Mouse (Mus musculus) lung, embryonic 15.5 days (tissue): Measurements from ENCODE around the gene Lbhd1. TPM values are rescaled to one million over a fixed set of nuclear protein-coding genes. Genes with fewer than 3 reads are reported as not detected.

ENCODE experiments used
- ATAC-seq: fragments of 200-750 bp; cut with Nextera tagmentation; 2 replicates; pipeline ENCODE4 v1.8.0; 2017; ENCODE audit warnings: moderate number of reproducible peaks, borderline replicate concordance; ENCODE audit not compliant: low FRiP score, low TSS enrichment; ENCODE audit errors: extremely low read depth
- H3K27ac ChIP-seq: fragments of 300-500 bp; sonication (generic); 2 replicates; pipeline ENCODE4 v1.5.1; 2015; ENCODE audit warnings: moderate library complexity, mild to moderate bottlenecking, inconsistent platforms
- H3K27me3 ChIP-seq: fragments of 300-500 bp; sonication (generic); 2 replicates; pipeline ENCODE4 v1.6.1; 2015; ENCODE audit warnings: inconsistent platforms
- H3K36me3 ChIP-seq: fragments of 300-500 bp; sonication (generic); 2 replicates; pipeline ENCODE4 v1.6.1; 2015; ENCODE audit warnings: inconsistent platforms
- H3K4me1 ChIP-seq: fragments of 300-500 bp; sonication (generic); 2 replicates; pipeline ENCODE4 v1.6.1; 2015; ENCODE audit warnings: inconsistent platforms
- H3K4me2 ChIP-seq: fragments of 300-500 bp; sonication (generic); 2 replicates; pipeline ENCODE4 v1.6.1; 2015; ENCODE audit warnings: inconsistent platforms, mild to moderate bottlenecking, moderate library complexity
- H3K4me3 ChIP-seq: fragments of 300-500 bp; sonication (generic); 2 replicates; pipeline ENCODE4 v1.5.1; 2015; ENCODE audit warnings: mild to moderate bottlenecking, inconsistent platforms
- H3K9ac ChIP-seq: fragments of 300-500 bp; sonication (generic); 2 replicates; pipeline ENCODE4 v1.6.1; 2015; ENCODE audit warnings: inconsistent platforms
- H3K9me3 ChIP-seq: fragments of 300-500 bp; sonication (generic); 2 replicates; pipeline ENCODE4 v1.6.1; 2016; ENCODE audit warnings: inconsistent platforms
- WGBS: fragments of 180-500 bp; shearing (Covaris S2); methylation state at CpG from one replicate; pipeline ENCODE4 v1.1.7; 2015; 5-methylcytosine and 5-hydroxymethylcytosine counted together
- polyA plus RNA-seq: library from polyadenylated mRNA; unstranded; fragments of >200 nt; fragmentation: Nextera tagmentation; extraction: Ambion mirVana; gene quantifications from 2 replicates; pipeline ENCODE4 v1.2.1, GENCODE M21; 2015

Lbhd1 gene
- polyA plus RNA-seq, 1 experiment from 2014 or later, result 70.5 TPM

DNA sequence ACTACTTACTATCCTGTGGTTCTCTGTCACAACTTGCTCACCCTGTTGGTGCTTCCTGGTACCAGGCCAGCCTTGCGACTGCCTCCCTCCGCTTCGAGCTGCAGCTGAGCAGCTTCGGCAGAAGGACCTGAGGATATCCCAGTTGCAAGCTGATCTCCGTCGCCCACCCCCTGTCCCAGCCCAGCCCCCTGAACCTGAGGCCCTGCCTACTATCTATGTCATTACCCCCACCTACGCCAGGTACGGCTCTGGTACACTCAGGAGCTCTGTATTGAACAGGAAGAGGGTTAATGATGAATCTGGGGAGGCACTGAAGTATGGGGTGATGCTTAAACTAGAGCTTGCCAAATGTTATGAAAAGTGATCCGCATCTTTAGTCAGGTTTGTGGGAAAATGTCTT lies 38.2 kb downstream of the Lbhd1 start:
- WGBS, result 79% methylated on average over 9 of the region's 9 CpGs
- H3K27ac ChIP-seq, result no peak overlapping the region
- peak overlapping the region; percentile 73 for H3K9ac ChIP-seq

GRCm38 (mm10) chr19:8926766-8927165 lies 43.2 kb downstream of the Lbhd1 start:
- Histone ChIP-seq H3K9ac (no peak overlapping the region), H3K36me3 (peaks cover 21% of the 10 kb centered on the region; the same call in 1 of the 2 replicates), H3K27me3 (no peaks in the 10 kb centered on the region), H3K27ac (no peak overlapping the region), H3K4me2 (no peak overlapping the region), H3K4me3 (no peak overlapping the region), H3K4me1 (peaks cover 16% of the 10 kb centered on the region), H3K9me3 (no peaks in the 10 kb centered on the region)
- no peak for ATAC-seq
- WGBS, result 81% methylated on average over 2 of the region's 2 CpGs

More for the DNA sequence above, 38.2 kb downstream of the Lbhd1 start:
- Histone ChIP-seq H3K36me3 (peaks cover 20% of the 10 kb centered on the region), H3K9me3 (no peaks in the 10 kb centered on the region), H3K4me3 (peak overlapping the region; percentile 83), H3K4me1 (peaks cover 14% of the 10 kb centered on the region), H3K4me2 (peak overlapping the region; percentile 72), H3K27me3 (no peaks in the 10 kb centered on the region)
- no peak for ATAC-seq

DNA sequence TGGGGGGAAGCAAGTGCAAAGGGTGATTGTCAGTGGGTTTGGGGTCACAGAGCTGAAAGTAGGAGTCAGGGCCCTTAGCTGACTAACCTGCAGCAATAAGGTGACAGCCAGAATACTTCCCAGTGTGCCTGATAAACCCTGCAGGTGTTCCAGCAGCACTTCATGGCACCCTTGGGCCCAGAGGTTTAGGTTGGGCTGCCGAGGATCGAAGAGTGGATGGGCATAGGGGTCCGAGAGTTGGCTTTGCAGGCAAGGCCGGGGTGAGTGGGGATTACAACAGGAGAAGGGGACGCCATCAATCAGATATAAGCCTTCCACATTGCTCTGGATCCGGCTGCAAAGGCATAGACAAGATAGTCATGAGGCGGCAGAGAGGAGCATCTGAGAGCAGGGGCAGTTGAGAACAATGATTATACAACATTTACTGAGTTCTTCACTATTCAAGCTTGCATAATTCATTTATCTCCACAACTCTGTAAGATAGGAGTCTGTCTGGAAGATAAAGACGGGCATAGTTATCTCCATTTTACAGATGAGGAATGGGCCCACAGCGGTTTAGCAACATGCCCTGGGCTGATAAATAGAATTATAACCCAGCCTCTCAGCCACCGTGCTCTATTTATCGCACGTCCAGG lies 44.5 kb downstream of the Lbhd1 start:
- Histone ChIP-seq H3K9ac (no peak overlapping the region), H3K27me3 (no peaks in the 10 kb centered on the region), H3K36me3 (peaks cover 22% of the 10 kb centered on the region; the same call in 1 of the 2 replicates), H3K4me1 (peaks cover 15% of the 10 kb centered on the region), H3K9me3 (no peaks in the 10 kb centered on the region), H3K4me3 (no peak overlapping the region), H3K27ac (no peak overlapping the region), H3K4me2 (no peak overlapping the region)
- ATAC-seq, result no peak
- 79% methylated on average over 12 of the region's 12 CpGs for WGBS

DNA sequence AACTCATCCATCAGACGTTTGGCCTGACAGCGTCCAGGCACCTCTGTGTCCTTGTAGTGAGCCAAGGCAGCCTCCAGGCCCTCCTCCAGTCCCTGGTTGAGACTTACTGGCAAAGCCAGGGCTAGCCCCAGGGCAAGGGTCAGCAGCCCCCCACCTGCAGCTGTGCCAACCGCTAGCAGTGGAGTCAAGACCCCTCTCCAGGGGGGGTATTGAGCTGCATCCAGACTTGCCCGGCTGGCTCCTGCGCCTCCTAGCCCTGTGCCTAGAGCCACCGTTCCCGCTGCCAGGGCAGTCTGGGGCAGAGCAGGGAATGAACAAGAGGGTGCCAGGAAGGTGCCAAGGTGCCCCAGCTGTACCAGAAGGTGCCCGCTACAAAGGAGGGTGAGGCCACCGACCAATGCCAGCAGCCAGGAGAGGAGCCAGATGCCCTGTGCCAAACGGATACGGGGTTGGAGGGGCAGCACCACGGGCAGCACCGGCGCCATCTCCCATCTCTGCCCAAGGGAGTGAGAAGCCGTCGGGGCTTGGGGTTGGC lies 45.2 kb downstream of the Lbhd1 start:
- no peaks in the 10 kb centered on the region for H3K27me3 ChIP-seq
- peaks cover 15% of the 10 kb centered on the region for H3K4me1 ChIP-seq
- WGBS, result 24% methylated on average over 16 of the region's 16 CpGs
- H3K27ac ChIP-seq, result peak overlapping the region; percentile 92
- peak; percentile 7; the same call in 1 of the 2 replicates for ATAC-seq
- peak overlapping the region; percentile 79 for H3K4me3 ChIP-seq
- peak overlapping the region; percentile 70; the same call in 1 of the 2 replicates for H3K9ac ChIP-seq
- H3K9me3 ChIP-seq, result no peaks in the 10 kb centered on the region
- peak overlapping the region; percentile 67 for H3K4me2 ChIP-seq
- peaks cover 26% of the 10 kb centered on the region; the same call in 1 of the 2 replicates for H3K36me3 ChIP-seq

DNA sequence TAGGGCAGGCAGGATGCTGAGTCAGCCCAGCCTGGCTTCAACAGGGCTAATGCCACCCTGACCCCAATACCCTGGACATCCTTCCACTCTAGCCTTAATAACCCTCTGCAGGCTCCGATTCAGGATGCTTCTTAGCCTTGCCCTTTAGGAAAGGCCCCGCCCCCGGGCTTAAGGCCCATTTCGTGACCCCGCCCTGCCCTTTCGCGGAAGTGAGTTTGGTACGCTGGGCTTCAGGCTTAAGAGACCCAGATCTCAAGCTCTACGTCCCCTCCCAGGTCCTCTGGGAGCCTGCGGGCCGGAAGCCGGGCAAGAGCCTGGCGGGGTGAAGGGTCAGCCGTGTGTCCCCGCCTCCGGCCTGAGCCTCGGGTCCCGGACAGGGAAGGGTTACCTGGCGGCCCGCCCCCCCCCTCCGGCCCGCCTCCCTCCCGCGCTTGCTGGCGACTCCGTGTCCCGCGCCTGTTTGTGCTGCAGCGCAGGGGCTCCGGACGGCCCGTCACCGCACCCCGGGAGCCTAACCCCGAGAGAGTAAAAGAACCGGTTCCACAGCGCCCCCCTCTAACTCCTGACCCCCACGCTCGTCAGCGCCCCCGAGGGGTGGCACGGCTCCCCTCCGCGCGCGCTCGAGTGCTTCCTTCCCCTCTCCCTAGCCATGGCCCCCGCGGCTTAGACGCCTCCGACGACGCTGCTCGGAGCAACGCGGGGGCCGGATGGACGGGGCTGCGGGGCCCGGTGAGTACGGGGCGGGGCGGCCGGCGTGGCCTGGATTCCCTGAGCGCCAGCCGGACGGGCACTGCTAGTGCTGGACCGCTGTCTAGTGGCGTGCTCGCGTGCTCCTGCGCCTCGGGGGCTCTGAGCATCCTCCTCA lies 45.9 kb downstream of the Lbhd1 start, which contains the start of the genes Rom1 and Eml3:
TSS of gene Rom1 (minus strand) at position 133 of the 865 bp plus-strand sequence.
TSS of gene Eml3 (plus strand) at position 329 of the 865 bp plus-strand sequence.
- H3K4me3 ChIP-seq, result peak within 1 kb of the TSS; percentile 79
- H3K9me3 ChIP-seq, result no peaks in the 10 kb centered on the region
- peak; percentile 84 for ATAC-seq
- peak within 1 kb of the TSS; percentile 70 for H3K9ac ChIP-seq
- peak within 1 kb of the TSS; percentile 67 for H3K4me2 ChIP-seq
- peaks cover 15% of the 10 kb centered on the region for H3K4me1 ChIP-seq
- 1% methylated on average over 66 of the region's 74 CpGs for WGBS
- peaks cover 24% of the 10 kb centered on the region; the same call in 1 of the 2 replicates for H3K36me3 ChIP-seq
- H3K27me3 ChIP-seq, result no peaks in the 10 kb centered on the region
- peak within 1 kb of the TSS; percentile 92 for H3K27ac ChIP-seq

GRCm38 (mm10) chr19:8930117-8930516 lies 46.6 kb downstream of the Lbhd1 start:
- Histone ChIP-seq H3K27ac (peak overlapping the region; percentile 92), H3K36me3 (peaks cover 30% of the 10 kb centered on the region), H3K9me3 (no peaks in the 10 kb centered on the region), H3K9ac (peak overlapping the region; percentile 70), H3K4me1 (peaks cover 15% of the 10 kb centered on the region), H3K4me3 (peak overlapping the region; percentile 79), H3K27me3 (no peaks in the 10 kb centered on the region), H3K4me2 (peak overlapping the region; percentile 67)
- 4% methylated on average over 11 of the region's 11 CpGs for WGBS
- ATAC-seq, result no peak

DNA sequence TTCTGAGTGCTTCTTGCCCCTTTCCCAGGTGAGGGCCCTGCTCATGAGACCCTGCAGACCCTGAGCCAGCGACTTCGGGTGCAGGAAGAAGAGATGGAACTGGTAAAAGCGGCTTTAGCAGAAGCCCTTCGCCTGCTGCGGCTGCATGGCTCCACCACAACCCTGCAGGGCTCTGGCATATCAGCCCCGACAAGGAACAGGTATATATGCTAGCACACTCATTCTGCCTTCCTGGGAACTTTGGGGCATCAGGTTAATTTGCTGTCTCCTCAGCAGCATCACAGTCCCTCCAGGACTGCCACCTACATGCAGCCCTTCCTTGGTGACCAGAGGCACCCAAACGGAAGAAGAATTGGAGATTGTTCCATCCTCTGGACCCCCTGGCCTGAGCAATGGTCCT lies 47.2 kb downstream of the Lbhd1 start:
- H3K36me3 ChIP-seq, result peaks cover 31% of the 10 kb centered on the region
- H3K4me3 ChIP-seq, result peak overlapping the region; percentile 79
- ATAC-seq, result no peak
- 73% methylated on average over 7 of the region's 7 CpGs for WGBS
- H3K27me3 ChIP-seq, result no peaks in the 10 kb centered on the region
- peak overlapping the region; percentile 70 for H3K9ac ChIP-seq
- no peak overlapping the region for H3K27ac ChIP-seq
- peak overlapping the region; percentile 67 for H3K4me2 ChIP-seq
- peaks cover 15% of the 10 kb centered on the region for H3K4me1 ChIP-seq
- H3K9me3 ChIP-seq, result no peaks in the 10 kb centered on the region

- peaks cover 42% of the 10 kb centered on the region for H3K36me3 ChIP-seq
- H3K4me3 ChIP-seq, result no peak overlapping the region
- no peak for ATAC-seq
- H3K9me3 ChIP-seq, result no peaks in the 10 kb centered on the region
- no peak overlapping the region for H3K27ac ChIP-seq
- 85% methylated on average over 2 of the region's 2 CpGs for WGBS
- peaks cover 10% of the 10 kb centered on the region for H3K4me1 ChIP-seq
- H3K4me2 ChIP-seq, result no peak overlapping the region
- H3K9ac ChIP-seq, result no peak overlapping the region
- no peaks in the 10 kb centered on the region for H3K27me3 ChIP-seq
Measured at GRCm38 (mm10) chr19:8936736-8937135, 53.2 kb downstream of the Lbhd1 start.

DNA sequence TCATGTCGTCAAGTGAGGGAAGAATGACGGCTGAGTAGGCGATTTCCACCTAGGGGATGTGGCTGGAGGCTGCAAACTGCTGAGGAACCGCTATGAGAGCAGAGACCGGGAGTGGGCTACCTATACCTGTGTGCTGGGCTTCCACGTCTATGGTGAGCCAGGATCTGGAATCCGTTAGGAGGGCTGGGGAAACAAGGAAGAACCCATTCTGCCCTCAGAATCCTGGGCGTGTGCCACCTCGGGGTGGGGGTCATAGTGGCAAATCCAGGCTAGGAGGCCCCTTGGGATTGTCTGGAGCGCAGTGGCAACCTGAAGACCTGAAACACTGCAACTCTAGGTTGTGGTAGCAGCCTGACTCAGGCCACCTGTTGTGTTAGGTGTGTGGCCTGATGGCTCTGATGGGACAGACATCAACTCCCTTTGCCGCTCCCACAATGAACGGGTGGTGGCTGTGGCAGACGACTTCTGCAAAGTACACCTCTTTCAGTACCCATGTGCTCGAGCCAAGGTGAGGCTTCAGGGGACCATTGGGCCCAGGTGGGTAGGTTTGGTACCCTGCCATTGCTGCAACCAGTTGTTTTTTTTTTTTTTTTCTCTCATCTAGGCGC lies 57.1 kb downstream of the Lbhd1 start:
- Histone ChIP-seq H3K4me2 (peak overlapping the region; percentile 69), H3K9me3 (no peaks in the 10 kb centered on the region), H3K27me3 (no peaks in the 10 kb centered on the region), H3K4me1 (peaks cover 32% of the 10 kb centered on the region), H3K27ac (no peak overlapping the region), H3K4me3 (no peak overlapping the region), H3K36me3 (peaks cover 35% of the 10 kb centered on the region), H3K9ac (peak overlapping the region; percentile 97; the same call in 1 of the 2 replicates)
- 78% methylated on average over 15 of the region's 15 CpGs for WGBS
- no peak for ATAC-seq

DNA sequence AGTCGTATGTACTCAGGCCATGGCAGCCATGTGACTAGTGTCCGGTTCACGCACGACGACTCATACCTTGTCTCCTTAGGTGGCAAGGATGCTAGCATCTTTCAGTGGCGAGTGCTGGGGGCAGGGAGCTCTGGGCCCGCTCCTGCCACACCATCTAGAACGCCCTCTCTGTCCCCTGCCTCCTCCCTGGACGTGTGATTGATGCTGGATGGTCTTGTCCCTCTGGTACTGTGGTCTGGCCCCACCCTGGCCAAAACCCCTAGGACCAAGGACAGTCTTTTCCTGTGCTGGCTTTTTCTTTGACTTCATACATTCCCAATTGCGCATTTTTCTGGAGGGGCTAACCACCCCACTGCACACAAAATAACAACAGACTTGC lies 57.6 kb downstream of the Lbhd1 start:
- peak overlapping the region; percentile 97 for H3K9ac ChIP-seq
- H3K4me1 ChIP-seq, result peaks cover 32% of the 10 kb centered on the region
- H3K4me2 ChIP-seq, result peak overlapping the region; percentile 69
- H3K36me3 ChIP-seq, result peaks cover 38% of the 10 kb centered on the region
- peak overlapping the region; percentile 70 for H3K4me3 ChIP-seq
- H3K9me3 ChIP-seq, result no peaks in the 10 kb centered on the region
- peak overlapping the region; percentile 97 for H3K27ac ChIP-seq
- 31% methylated on average over 10 of the region's 10 CpGs for WGBS
- no peaks in the 10 kb centered on the region for H3K27me3 ChIP-seq
- ATAC-seq, result peak; percentile 16; the same call in 1 of the 2 replicates

DNA sequence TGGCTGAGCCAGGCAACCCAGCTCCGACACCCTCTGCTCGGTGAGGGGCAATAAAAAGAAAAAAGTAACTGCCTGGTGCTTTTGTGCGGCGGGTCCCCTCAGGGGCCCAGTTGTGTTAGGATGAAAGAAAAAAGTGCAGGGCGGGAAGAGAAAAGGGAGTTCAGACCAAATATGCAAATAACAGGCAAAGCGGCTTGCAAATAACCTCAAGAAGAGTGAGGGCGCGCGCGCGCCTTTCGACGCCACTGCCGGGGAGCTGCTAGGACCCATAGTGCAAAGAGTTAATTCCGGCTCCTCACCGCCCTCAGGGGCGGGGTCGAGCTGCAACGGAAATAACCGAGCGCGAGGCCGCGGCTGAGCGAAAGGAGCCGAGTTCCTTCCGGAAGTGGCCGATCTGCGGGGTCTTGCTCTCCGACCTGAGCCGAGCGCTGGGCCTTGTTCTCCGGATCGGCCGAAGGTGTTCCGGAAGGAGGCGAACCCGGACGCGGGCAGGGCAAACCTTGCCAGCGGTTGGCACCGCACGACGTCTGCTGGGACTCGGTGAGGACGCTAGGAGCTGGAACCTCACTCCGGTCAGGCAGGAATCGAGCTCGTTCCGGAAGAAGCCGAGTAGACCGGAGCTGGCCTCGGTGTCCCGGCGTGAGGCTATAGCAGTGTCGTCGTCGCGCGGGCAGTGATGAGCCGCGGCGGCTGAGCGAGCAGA lies 58.1 kb downstream of the Lbhd1 start, which contains the start of gene Mta2:
TSS of gene Mta2 (plus strand) at position 361 of the 703 bp plus-strand sequence.
- peak within 1 kb of the TSS; percentile 70 for H3K4me3 ChIP-seq
- peak within 1 kb of the TSS; percentile 97 for H3K27ac ChIP-seq
- peak within 1 kb of the TSS; percentile 69 for H3K4me2 ChIP-seq
- H3K9ac ChIP-seq, result peak within 1 kb of the TSS; percentile 97
- no peaks in the 10 kb centered on the region for H3K9me3 ChIP-seq
- peaks cover 32% of the 10 kb centered on the region for H3K4me1 ChIP-seq
- WGBS, result under 1% methylated on average over 64 of the region's 64 CpGs
- H3K27me3 ChIP-seq, result no peaks in the 10 kb centered on the region
- peaks cover 43% of the 10 kb centered on the region for H3K36me3 ChIP-seq
- peak; percentile 94 for ATAC-seq
